ENCODE assay signal across 8 mouse cellular contexts in the genomic region with DNA sequence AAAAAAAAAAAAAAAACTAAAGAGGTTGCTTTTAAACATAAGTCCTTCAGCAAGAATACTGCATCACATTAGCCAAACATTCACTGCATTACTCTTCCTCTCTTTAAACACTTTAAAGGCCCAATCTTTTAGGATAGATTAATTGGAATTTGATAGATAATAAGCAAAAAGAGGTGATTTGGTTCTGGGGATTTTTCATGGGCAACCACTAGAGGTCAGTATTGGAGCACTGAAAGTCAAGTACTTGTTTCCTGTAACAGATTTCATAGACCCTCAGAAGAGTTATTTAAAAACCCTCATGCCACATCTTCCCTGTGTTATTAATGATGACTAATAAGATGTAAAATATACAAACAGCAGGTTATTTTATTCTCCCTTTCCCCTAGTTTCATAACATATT.
DNase-seq lines count a peak whose midpoint lies in the region; ATAC-seq and TF ChIP-seq lines count a peak whose summit lies in the region.

No protein-coding gene starts in this region.

- no peaks in the 10 kb centered on the region for H3K27me3 ChIP-seq in kidney, postnatal 0 days (ENCODE audit: insufficient read depth, low read length)
- H3K27me3 ChIP-seq in kidney, embryonic 16.5 days (ENCODE audit: insufficient read depth, low read length), result no peaks in the 10 kb centered on the region
- H3K27me3 ChIP-seq in E14TG2a.4 (ENCODE audit: insufficient read depth, low read length), result no peaks in the 10 kb centered on the region
- H3K27me3 ChIP-seq in hindbrain, embryonic 16.5 days (replicated peaks; ENCODE audit: control insufficient read depth, insufficient read depth, low read length), result no peaks in the 10 kb centered on the region

- H3K4me1 ChIP-seq in kidney, postnatal 0 days (replicated peaks; ENCODE audit: insufficient read depth, low read length), result no peaks in the 10 kb centered on the region
- no peaks in the 10 kb centered on the region for H3K4me1 ChIP-seq in kidney, embryonic 16.5 days (ENCODE audit: insufficient read depth, low read length)
- peaks cover 13% of the 10 kb centered on the region for H3K4me1 ChIP-seq in E14TG2a.4 (replicated peaks; ENCODE audit: low read depth, low read length)
- H3K4me1 ChIP-seq in lung, adult 2 months (ENCODE audit: control insufficient read depth, insufficient read depth, low read length), result no peaks in the 10 kb centered on the region
- H3K4me1 ChIP-seq in hindbrain, embryonic 16.5 days (ENCODE audit: control insufficient read depth, insufficient read depth, low read depth, low read length), result no peaks in the 10 kb centered on the region

- H3K9me3 ChIP-seq in kidney, postnatal 0 days (replicated peaks; ENCODE audit: low read length), result no peaks in the 10 kb centered on the region
- H3K9me3 ChIP-seq in kidney, embryonic 16.5 days (ENCODE audit: low read length), result no peaks in the 10 kb centered on the region
- H3K9me3 ChIP-seq in E14TG2a.4 (ENCODE audit: low read length), result no peaks in the 10 kb centered on the region
- no peaks in the 10 kb centered on the region for H3K9me3 ChIP-seq in hindbrain, embryonic 16.5 days (ENCODE audit: control insufficient read depth, low read length)

- no peak for ATAC-seq in kidney, postnatal 0 days (replicated peaks; ENCODE audit: low FRiP score, low read depth)
- ATAC-seq in kidney, embryonic 16.5 days (ENCODE audit: low FRiP score, low TSS enrichment), result no peak
- no peak for ATAC-seq in megakaryocyte-erythroid progenitor cell, adult 5-6 weeks (replicated peaks; ENCODE audit: low FRiP score, low TSS enrichment, poor library complexity, severe bottlenecking)
- no peak for ATAC-seq in hindbrain, embryonic 16.5 days

- no peak for TF ChIP-seq POLR2A in lung, adult 2 months (IDR thresholded peaks at IDR 0.05; ENCODE audit: borderline replicate concordance, extremely low read depth, low read depth, low read length)

- no peak overlapping the region for H3K4me3 ChIP-seq in kidney, postnatal 0 days (replicated peaks; ENCODE audit: low read depth, low read length)
- H3K4me3 ChIP-seq in kidney, embryonic 16.5 days (ENCODE audit: low read length), result no peak overlapping the region
- no peak overlapping the region for H3K4me3 ChIP-seq in E14TG2a.4 (replicated peaks; ENCODE audit: low read length)
- no peak overlapping the region for H3K4me3 ChIP-seq in lung, adult 2 months (replicated peaks; ENCODE audit: extremely low read depth, low read depth, low read length)
- no peak overlapping the region for H3K4me3 ChIP-seq in hindbrain, embryonic 16.5 days (ENCODE audit: low read length)

- no peak overlapping the region for H3K27ac ChIP-seq in kidney, postnatal 0 days
- H3K27ac ChIP-seq in kidney, embryonic 16.5 days (ENCODE audit: low read length), result no peak overlapping the region
- H3K27ac ChIP-seq in hindbrain, embryonic 16.5 days (ENCODE audit: low read depth, low read length), result no peak overlapping the region

- peak; percentile 87 for TF ChIP-seq CTCF in kidney, postnatal 0 days (IDR thresholded peaks at IDR 0.05; ENCODE audit: low read depth)
- TF ChIP-seq CTCF in E14TG2a.4 (conservative IDR thresholded peaks at IDR 0.05; ENCODE audit: low read length), result peak; percentile 84
- TF ChIP-seq CTCF in lung, adult 2 months (IDR thresholded peaks at IDR 0.05; ENCODE audit: insufficient read depth, low read length), result peak; percentile 25; the same call in 1 of the 2 replicates

- DNase-seq in kidney, postnatal 0 days (ENCODE audit: low spot score), result peak; percentile 76
- peak; percentile 66 for DNase-seq in A20 (ENCODE audit: low read depth, low spot score)
- peak; percentile 63 to 80 for DNase-seq in cerebellum, postnatal 10 days
- no peak for DNase-seq in lung, adult 2 months

- H3K9ac ChIP-seq in kidney, postnatal 0 days (ENCODE audit: low read depth, low read length), result no peak overlapping the region
- no peak overlapping the region for H3K9ac ChIP-seq in kidney, embryonic 16.5 days (replicated peaks; ENCODE audit: low read length)
- no peak overlapping the region for H3K9ac ChIP-seq in hindbrain, embryonic 16.5 days (ENCODE audit: low read depth, low read length)

- H3K36me3 ChIP-seq in kidney, postnatal 0 days (ENCODE audit: insufficient read depth, low read length), result no peaks in the 10 kb centered on the region
- H3K36me3 ChIP-seq in kidney, embryonic 16.5 days (ENCODE audit: insufficient read depth, low read length), result no peaks in the 10 kb centered on the region
- no peaks in the 10 kb centered on the region for H3K36me3 ChIP-seq in E14TG2a.4 (ENCODE audit: insufficient read depth, low read length)
- no peaks in the 10 kb centered on the region for H3K36me3 ChIP-seq in hindbrain, embryonic 16.5 days (ENCODE audit: control insufficient read depth, insufficient read depth, low read length)

- H3K4me2 ChIP-seq in kidney, postnatal 0 days (ENCODE audit: low read length), result no peak overlapping the region
- no peak overlapping the region for H3K4me2 ChIP-seq in kidney, embryonic 16.5 days (replicated peaks; ENCODE audit: low read depth, low read length)
- no peak overlapping the region for H3K4me2 ChIP-seq in hindbrain, embryonic 16.5 days (ENCODE audit: low read length)

Comparison
In these comparisons a context has a peak if more than half of its experiments do, and no peak if none do; other contexts are left out.
1. CTCF ChIP-seq: peak in every context shown above with its lines; median percentile 87 in kidney, postnatal 0 days; 84 in E14TG2a.4; 25 in lung, adult 2 months.